Mouse (Mus musculus) cerebellum, adult 2 months (tissue): ENCODE data around the gene Zfp524.

Experiments used
- CTCF ChIP-seq: fragments of 200-500 bp; IDR thresholded peaks from 2 replicates; pipeline ENCODE4 v1.5.1; 2011; ENCODE audit warnings: low read depth, mild to moderate bottlenecking, control low read depth, low read length, moderate library complexity, borderline replicate concordance; ENCODE audit not compliant: insufficient read depth
- POLR2A ChIP-seq: fragments of 200-500 bp; IDR thresholded peaks from 2 replicates; pipeline ENCODE4 v1.6.1; 2011; ENCODE audit warnings: low read length, control low read depth, borderline replicate concordance; ENCODE audit not compliant: insufficient read depth

DNA sequence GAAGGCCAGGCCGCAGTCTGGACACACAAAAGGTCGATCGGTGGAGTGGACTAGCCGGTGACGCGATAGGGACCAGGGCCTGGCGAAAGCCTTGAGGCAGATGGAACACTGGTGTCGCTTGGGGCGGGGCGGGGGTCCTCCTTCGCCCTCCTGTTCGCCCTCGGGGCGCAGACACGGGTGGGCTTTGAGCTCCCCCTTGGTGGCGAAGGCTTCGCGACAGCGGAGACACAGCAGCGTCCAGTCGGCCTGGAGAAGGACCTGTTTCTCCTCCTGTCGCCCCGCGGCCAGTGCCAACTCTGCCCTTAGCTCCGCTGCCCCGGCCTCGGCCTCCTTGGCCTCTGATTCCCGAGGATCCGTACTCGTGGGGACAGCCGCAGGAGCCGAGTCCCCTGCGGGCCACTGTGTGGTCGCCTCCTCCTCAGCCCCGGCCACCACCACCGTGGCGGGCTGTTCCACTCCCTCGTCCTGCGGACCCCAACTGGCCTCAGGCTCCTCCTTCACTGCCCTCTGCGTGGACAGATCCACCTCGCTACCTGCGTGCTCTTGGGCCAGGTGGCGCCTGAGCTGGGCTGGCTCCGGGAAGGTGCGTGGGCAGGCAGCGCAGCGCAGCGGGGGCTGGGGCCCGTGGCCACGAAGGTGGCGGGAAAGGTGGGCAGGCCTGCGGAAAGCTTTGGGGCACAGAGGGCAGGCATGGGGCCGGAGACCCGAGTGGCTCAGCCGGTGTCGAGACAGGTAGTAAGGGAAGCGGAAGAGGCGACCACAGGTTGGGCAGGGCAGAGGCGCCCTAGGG is 20.0 kb upstream of the Zfp524 start:
- TF ChIP-seq CTCF (no peak), POLR2A (no peak)
